ENCODE assay signal across 19 mouse cellular contexts in genomic region chr17:68961160-68961559, GRCm38 (mm10).
"Had no signal": no experiment of that assay in that cellular context is flagged by ENCODE, and none has a peak within 500 bp of the region (broad histone marks: within the 10 kb centered on the region; RNA-seq: fewer than 3 reads in every experiment).

No protein-coding gene starts in this region.

- H3K4me1 ChIP-seq: limb, embryonic 12.5 days; limb, embryonic 15.5 days; lung, embryonic 15.5 days had no signal

- DNase-seq: left cerebral cortex, postnatal 4 days; liver, postnatal 0 days; lung, postnatal 14 days; lung, postnatal 4 days; midbrain, embryonic 14.5 days; right cerebral cortex, postnatal 14 days; right cerebral cortex, postnatal 4 days; thymus, adult 2 months; thymus, postnatal 14 days; thymus, postnatal 4 days had no signal

- H3K9ac ChIP-seq: limb, embryonic 12.5 days; limb, embryonic 15.5 days; liver, embryonic 14.5 days; liver, postnatal 0 days; lung, embryonic 15.5 days had no signal

- H3K9me3 ChIP-seq: limb, embryonic 12.5 days; limb, embryonic 15.5 days; lung, embryonic 15.5 days had no signal

- H3K27ac ChIP-seq: limb, embryonic 12.5 days; limb, embryonic 15.5 days; liver, embryonic 14.5 days; lung, embryonic 15.5 days; stomach, postnatal 0 days had no signal

- H3K36me3 ChIP-seq: limb, embryonic 12.5 days; limb, embryonic 15.5 days; lung, embryonic 15.5 days had no signal

- H3K4me2 ChIP-seq: limb, embryonic 12.5 days; limb, embryonic 15.5 days; liver, embryonic 11.5 days; lung, embryonic 15.5 days; midbrain, embryonic 11.5 days had no signal

- H3K27me3 ChIP-seq: limb, embryonic 12.5 days; limb, embryonic 15.5 days; lung, embryonic 15.5 days had no signal

- H3K4me3 ChIP-seq: limb, embryonic 12.5 days; limb, embryonic 15.5 days; lung, embryonic 15.5 days had no signal

- ATAC-seq: hindbrain, embryonic 16.5 days; intestine, postnatal 0 days; liver, postnatal 0 days had no signal
